Mouse (Mus musculus) G1E (cell line): Measurements from ENCODE around the gene Macrod2.

Experiments
- CTCF ChIP-seq: IDR thresholded peaks from 2 replicates; pipeline ENCODE4 v1.5.1; 2012; ENCODE audit warnings: low read depth, low read length, inconsistent platforms, mixed read lengths
- GATA1 ChIP-seq: IDR thresholded peaks from 2 replicates; pipeline ENCODE4 v1.6.1; 2012; ENCODE audit warnings: borderline replicate concordance, low read length, inconsistent platforms, mixed read lengths
- GATA2 ChIP-seq: IDR thresholded peaks from 2 replicates; pipeline ENCODE4 v1.6.1; 2012; ENCODE audit warnings: low read depth, low read length, inconsistent platforms, borderline replicate concordance
- POLR2AphosphoS5 ChIP-seq: IDR thresholded peaks from 2 replicates; pipeline ENCODE4 v1.6.1; 2012; ENCODE audit warnings: low read depth, low read length, inconsistent platforms; ENCODE audit not compliant: insufficient replicate concordance
- TAL1 ChIP-seq: conservative IDR thresholded peaks from 2 replicates; pipeline ENCODE4 v1.6.1; 2012; ENCODE audit warnings: low read depth, low read length, inconsistent platforms, mixed read lengths

GRCm38 (mm10) chr2:142058751-142059090 is 1663.6 kb downstream of the Macrod2 start:
- TF ChIP-seq CTCF (no peak), TAL1 (no peak), POLR2AphosphoS5 (no peak), GATA1 (no peak), GATA2 (no peak)
